Mouse (Mus musculus): ENCODE data around the gene Surf1. TPM values are rescaled to one million over a fixed set of nuclear protein-coding genes. Genes with fewer than 3 reads are reported as not detected.

Gene Surf1
- polyA plus RNA-seq (2015; fragmentation: Nextera tagmentation; extraction: Ambion mirVana): 62.5 and 64.1 TPM in 2 replicates

DNA sequence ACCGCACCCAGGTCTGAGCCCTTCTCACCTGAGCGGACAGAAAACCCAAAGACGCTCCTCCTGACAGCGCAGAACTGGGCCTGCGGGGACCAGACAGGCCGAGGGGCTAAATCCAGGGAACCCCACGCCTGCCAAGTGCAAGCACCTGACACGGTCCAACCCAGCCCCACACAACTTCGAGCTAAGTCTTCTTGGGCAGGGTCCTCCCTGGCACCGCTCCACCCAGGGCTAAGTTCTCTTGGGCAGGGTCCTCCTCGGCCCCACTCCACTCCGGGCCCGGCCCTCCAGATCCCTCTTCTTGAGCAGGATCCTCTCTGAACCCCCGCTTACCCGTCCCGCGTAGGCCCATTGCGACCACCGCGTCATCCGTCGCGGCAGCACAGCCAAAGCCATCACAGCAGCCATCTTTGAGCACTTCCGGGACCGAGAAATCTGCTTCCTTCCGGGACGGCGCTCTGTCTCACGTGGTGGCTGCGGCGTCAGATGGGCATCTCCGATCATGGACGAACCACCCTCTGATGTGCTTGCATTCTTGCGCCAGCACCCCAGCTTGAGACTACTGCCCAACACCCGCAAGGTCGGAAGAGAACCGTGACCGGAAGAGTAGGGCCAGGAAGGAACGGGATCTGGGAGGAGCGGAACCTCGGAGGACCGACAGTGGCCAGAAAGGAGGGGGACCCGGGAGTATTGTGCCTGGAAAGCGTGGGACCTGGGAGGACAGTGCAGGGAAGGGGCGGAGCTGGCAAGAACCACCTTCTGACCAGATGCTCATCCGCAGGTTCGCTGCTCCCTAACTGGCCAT is at the start of gene Surf1, which contains the start of gene Surf2:
TSS of gene Surf1 (minus strand) at position 604 of the 802 bp plus-strand sequence.
TSS of gene Surf2 (plus strand) at position 441 of the 802 bp plus-strand sequence.
- WGBS: 2% methylated on average over 47 of the region's 47 CpGs
- peak within 1 kb of the TSS; percentile 97 for H3K4me2 ChIP-seq (ENCODE audit: low read length)
- peaks cover 47% of the 10 kb centered on the region for H3K36me3 ChIP-seq (ENCODE audit: insufficient read depth, low read length)

DNA sequence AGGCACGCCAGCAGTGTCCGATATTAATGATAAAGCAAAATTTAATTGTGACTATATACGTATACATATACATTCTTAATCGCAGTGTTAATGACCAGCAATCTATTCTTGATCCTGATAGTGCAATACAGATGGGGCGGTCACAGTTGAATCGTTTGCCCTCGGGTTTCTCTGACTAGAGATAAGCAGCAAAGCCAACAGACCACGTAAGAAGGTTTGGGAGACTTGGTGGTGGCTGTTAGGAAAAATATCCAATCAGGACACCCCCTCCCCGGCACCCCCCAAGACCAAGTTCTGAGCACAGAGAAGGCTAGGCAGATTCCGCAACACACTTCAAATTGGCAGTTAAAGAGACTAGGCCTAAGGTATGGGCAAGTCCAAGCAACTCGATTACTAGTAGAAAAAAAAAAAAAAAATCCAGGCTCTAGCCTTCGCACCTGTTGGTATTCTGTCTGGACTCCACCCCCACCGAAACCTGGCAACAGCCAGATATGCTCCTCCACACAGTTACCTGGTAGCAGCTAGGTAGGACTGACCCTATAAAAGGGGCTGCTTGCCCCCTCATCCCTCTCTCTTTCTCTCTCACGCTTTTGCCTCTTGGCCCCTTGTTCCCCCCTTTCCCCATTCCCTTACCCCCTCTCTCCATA is 48.5 kb upstream of the Surf1 start:
- peak overlapping the region; percentile 59 for H3K4me2 ChIP-seq (ENCODE audit: low read length)
- no peaks in the 10 kb centered on the region for H3K27me3 ChIP-seq (ENCODE audit: insufficient read depth, low read length)
- H3K4me3 ChIP-seq (replicated peaks; ENCODE audit: low read depth, low read length): peak overlapping the region; percentile 67
- H3K27ac ChIP-seq: peak overlapping the region; percentile 100
- peak overlapping the region; percentile 82 for H3K9ac ChIP-seq (ENCODE audit: low read depth, low read length)
- H3K9me3 ChIP-seq (replicated peaks; ENCODE audit: low read length): no peaks in the 10 kb centered on the region
- H3K36me3 ChIP-seq (ENCODE audit: insufficient read depth, low read length): peaks cover 6% of the 10 kb centered on the region
- peaks cover 9% of the 10 kb centered on the region; the same call in 1 of the 2 replicates for H3K4me1 ChIP-seq (replicated peaks; ENCODE audit: insufficient read depth, low read length)
- TF ChIP-seq CTCF (IDR thresholded peaks at IDR 0.05; ENCODE audit: low read depth): no peak
- ATAC-seq (replicated peaks; ENCODE audit: low FRiP score, low read depth): no peak
- DNase-seq (ENCODE audit: low spot score): no peak
- WGBS: 16% methylated on average over 14 of the region's 14 CpGs

More for the DNA sequence above, at the start of gene Surf1, which contains the start of gene Surf2:
- Histone ChIP-seq H3K9me3 (replicated peaks; ENCODE audit: low read length) (no peaks in the 10 kb centered on the region), H3K4me1 (replicated peaks; ENCODE audit: insufficient read depth, low read length) (peaks cover 34% of the 10 kb centered on the region), H3K4me3 (replicated peaks; ENCODE audit: low read depth, low read length) (peak within 1 kb of the TSS; percentile 76), H3K27me3 (ENCODE audit: insufficient read depth, low read length) (no peaks in the 10 kb centered on the region), H3K27ac (peak within 1 kb of the TSS; percentile 79), H3K9ac (ENCODE audit: low read depth, low read length) (peak within 1 kb of the TSS; percentile 85)
- no peak for TF ChIP-seq CTCF (IDR thresholded peaks at IDR 0.05; ENCODE audit: low read depth)
- DNase-seq (ENCODE audit: low spot score) (peak; percentile 91), ATAC-seq (replicated peaks; ENCODE audit: low FRiP score, low read depth) (peak; percentile 74)

DNA sequence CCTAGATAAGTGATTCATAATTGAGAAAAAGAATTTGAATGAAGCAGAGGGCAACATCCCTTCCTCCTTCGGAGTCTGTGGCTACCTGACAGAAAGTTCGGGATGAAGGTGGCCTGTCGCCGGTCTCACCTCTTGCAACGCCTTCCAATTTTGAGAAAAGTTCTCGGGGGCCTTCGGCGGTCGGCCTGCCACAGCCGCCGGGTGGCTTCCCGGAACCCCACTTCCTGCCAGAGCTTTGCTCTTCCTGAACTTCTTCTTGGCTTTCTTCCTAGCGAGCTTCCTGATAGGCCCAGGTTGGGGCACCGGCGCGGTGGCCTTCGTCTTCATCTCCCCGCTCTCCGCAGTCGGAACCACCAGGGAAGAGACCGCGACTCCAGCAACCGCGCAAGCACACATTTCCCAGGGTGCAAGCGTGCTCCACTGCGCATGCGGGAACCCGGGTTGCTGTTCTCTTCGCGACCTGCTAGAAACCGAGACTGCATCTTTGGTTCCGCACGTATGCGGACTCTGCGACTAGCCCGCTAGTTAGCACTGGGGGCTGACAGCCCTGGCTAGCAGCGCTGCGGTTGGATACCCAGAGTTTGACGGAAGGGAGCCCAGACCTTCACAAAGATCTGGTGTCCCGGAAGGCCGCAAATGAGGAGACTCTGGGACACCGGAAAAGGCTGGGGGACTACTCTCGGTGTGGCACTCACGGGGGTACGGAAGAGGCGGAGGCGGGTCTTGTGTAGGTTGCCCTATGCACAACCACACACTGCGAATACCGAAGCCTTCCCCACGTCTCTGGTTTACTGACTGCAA is 47.8 kb upstream of the Surf1 start, which contains the start of gene Rexo4:
TSS of gene Rexo4 (minus strand) at position 464 of the 801 bp plus-strand sequence.
- H3K9me3 ChIP-seq (replicated peaks; ENCODE audit: low read length): no peaks in the 10 kb centered on the region
- TF ChIP-seq CTCF (IDR thresholded peaks at IDR 0.05; ENCODE audit: low read depth): no peak
- peak within 1 kb of the TSS; percentile 59 for H3K4me2 ChIP-seq (ENCODE audit: low read length)
- ATAC-seq (replicated peaks; ENCODE audit: low FRiP score, low read depth) (peak; percentile 92), DNase-seq (ENCODE audit: low spot score) (peak; percentile 96)
- H3K4me1 ChIP-seq (replicated peaks; ENCODE audit: insufficient read depth, low read length): peaks cover 9% of the 10 kb centered on the region; the same call in 1 of the 2 replicates
- H3K9ac ChIP-seq (ENCODE audit: low read depth, low read length): peak within 1 kb of the TSS; percentile 82
- peak within 1 kb of the TSS; percentile 100 for H3K27ac ChIP-seq
- H3K36me3 ChIP-seq (ENCODE audit: insufficient read depth, low read length): peaks cover 11% of the 10 kb centered on the region
- WGBS: under 1% methylated on average over 50 of the region's 50 CpGs
- no peaks in the 10 kb centered on the region for H3K27me3 ChIP-seq (ENCODE audit: insufficient read depth, low read length)
- H3K4me3 ChIP-seq (replicated peaks; ENCODE audit: low read depth, low read length): peak within 1 kb of the TSS; percentile 67

DNA sequence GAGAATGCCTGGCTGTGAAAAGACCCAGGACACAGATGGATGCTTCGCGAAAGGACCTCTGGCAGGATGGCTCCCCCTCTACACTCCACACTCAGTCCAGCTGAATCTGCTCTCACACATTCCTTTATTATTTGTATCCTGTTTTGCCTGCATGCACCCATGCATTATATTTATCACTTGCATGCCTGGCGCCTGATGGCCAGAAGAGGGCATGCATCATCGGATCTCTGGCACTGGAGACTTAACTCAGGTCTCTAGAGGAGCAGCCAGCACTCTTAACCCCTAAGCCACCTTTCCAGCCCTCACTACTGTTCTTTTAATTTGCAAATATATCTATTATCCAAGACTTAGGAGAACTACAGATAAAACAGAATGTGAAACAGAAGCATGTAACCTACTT is 44.4 kb upstream of the Surf1 start:
- Histone ChIP-seq H3K4me1 (replicated peaks; ENCODE audit: insufficient read depth, low read length) (peaks cover 9% of the 10 kb centered on the region; the same call in 1 of the 2 replicates), H3K27ac (no peak overlapping the region; the same call in none of the 2 replicates), H3K27me3 (ENCODE audit: insufficient read depth, low read length) (no peaks in the 10 kb centered on the region), H3K36me3 (ENCODE audit: insufficient read depth, low read length) (peaks cover 34% of the 10 kb centered on the region), H3K9ac (ENCODE audit: low read depth, low read length) (no peak overlapping the region), H3K4me2 (ENCODE audit: low read length) (no peak overlapping the region), H3K9me3 (replicated peaks; ENCODE audit: low read length) (no peaks in the 10 kb centered on the region), H3K4me3 (replicated peaks; ENCODE audit: low read depth, low read length) (no peak overlapping the region)
- TF ChIP-seq CTCF (IDR thresholded peaks at IDR 0.05; ENCODE audit: low read depth): peak; percentile 66
- 54% methylated on average over 4 of the region's 4 CpGs for WGBS
- ATAC-seq (replicated peaks; ENCODE audit: low FRiP score, low read depth) (peak; percentile 20; the same call in 1 of the 2 replicates), DNase-seq (ENCODE audit: low spot score) (peak; percentile 69)

DNA sequence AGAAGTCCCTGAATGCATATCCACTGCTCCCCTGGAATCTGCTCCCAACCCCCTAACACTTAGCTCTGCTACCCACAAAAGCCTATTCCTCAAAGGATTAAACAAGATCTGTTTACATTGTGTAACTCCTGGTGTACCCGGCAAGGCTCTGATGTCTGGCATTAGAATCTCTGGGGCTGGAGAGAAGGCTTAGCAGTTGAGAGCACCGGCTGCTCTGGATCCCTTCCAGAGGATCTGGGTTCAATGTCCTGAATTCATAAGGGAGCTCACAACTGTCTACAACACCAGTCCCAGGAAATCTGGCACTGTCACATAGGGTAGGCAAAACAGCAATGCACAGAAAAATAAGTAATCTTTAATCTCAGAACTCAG is 41.1 kb upstream of the Surf1 start:
- no peaks in the 10 kb centered on the region for H3K27me3 ChIP-seq (ENCODE audit: insufficient read depth, low read length)
- no peaks in the 10 kb centered on the region for H3K9me3 ChIP-seq (replicated peaks; ENCODE audit: low read length)
- 88% methylated on average over 2 of the region's 2 CpGs for WGBS
- H3K27ac ChIP-seq: no peak overlapping the region
- TF ChIP-seq CTCF (IDR thresholded peaks at IDR 0.05; ENCODE audit: low read depth): no peak
- 0 out of 2 replicates have a peak, but pooled peaks cover 5% of the 10 kb centered on the region for H3K4me1 ChIP-seq (replicated peaks; ENCODE audit: insufficient read depth, low read length)
- H3K36me3 ChIP-seq (ENCODE audit: insufficient read depth, low read length): peaks cover 63% of the 10 kb centered on the region
- no peak for DNase-seq (ENCODE audit: low spot score)
- H3K9ac ChIP-seq (ENCODE audit: low read depth, low read length): no peak overlapping the region
- ATAC-seq (replicated peaks; ENCODE audit: low FRiP score, low read depth): no peak
- no peak overlapping the region for H3K4me2 ChIP-seq (ENCODE audit: low read length)
- H3K4me3 ChIP-seq (replicated peaks; ENCODE audit: low read depth, low read length): no peak overlapping the region
